Mouse (Mus musculus) E14TG2a.4 (cell line): ENCODE results near the gene Acsm5.

Experiments
- CTCF ChIP-seq: conservative IDR thresholded peaks from 2 replicates; pipeline ENCODE4 v1.5.1; 2014; ENCODE audit warnings: low read length
- NANOG ChIP-seq: IDR thresholded peaks from 2 replicates; pipeline ENCODE4 v1.6.1; 2014; ENCODE audit warnings: borderline replicate concordance, low read length, mixed read lengths
- POU5F1 ChIP-seq: IDR thresholded peaks from 2 replicates; pipeline ENCODE4 v1.6.1; 2014; ENCODE audit warnings: low read length, borderline replicate concordance

DNA sequence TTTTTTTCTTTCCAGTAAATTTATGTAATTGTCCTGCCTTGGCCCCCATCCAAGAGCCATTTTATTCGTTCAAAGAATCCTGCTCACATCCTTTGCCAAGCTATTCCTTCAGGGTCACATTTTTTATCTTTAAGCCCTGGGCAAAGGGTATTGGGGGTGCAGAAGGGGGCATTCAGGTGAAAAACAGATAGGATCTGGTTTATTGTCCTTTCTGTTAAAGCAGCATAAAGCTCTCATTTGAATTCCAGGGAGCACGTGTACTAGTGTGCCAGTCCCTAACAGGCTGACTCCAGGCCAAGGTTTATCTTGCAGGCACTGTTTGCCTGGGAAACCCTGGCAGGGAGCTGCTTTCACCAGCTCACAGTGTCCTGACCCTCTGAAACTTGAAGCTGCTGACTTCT, 6.6 kb downstream of the Acsm5 start:
- TF ChIP-seq CTCF: no peak
- TF ChIP-seq POU5F1: no peak
- no peak for TF ChIP-seq NANOG
